Mouse (Mus musculus): ENCODE results near the gene 1700024P04Rik. TPM values are rescaled to one million over a fixed set of nuclear protein-coding genes. Genes with fewer than 3 reads are reported as not detected.
"Not testable (repeated sequence)": the region's sequence is repeated elsewhere in the genome, so short reads cannot be mapped to it uniquely, and the experiment has no call there.

The 1700024P04Rik gene
- polyA plus RNA-seq, 1 experiment: not detected

DNA sequence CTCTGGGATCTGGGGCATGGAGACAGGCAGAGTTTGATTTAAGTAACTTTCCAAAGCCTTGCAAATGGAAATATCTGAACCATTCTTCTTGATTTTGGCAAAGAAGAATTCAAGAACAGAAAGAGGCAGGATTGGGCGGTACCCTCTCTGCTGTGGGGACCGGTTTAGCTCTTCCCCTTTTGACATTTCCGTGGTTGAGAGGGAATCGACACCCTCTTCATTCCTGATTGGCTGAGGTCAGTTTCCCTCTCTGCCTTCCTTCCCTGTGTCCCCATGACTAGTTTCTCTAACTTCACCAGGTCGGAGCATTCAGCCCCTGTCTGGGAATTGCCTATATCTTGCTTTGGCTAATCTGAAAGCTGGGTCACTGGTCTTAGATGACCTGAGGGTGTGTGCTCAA, 12.7 kb upstream of the 1700024P04Rik start:
- Histone ChIP-seq H3K27me3 (replicated peaks; ENCODE audit: control insufficient read depth, insufficient read depth, low read length) (no peaks in the 10 kb centered on the region), H3K27ac (ENCODE audit: insufficient read depth, low read depth, low read length) (no peak overlapping the region), H3K4me1 (ENCODE audit: control insufficient read depth, insufficient read depth, low read length) (peaks cover 5% of the 10 kb centered on the region; the same call in 1 of the 2 replicates), H3K4me3 (ENCODE audit: insufficient read depth, low read depth, low read length) (no peak overlapping the region), H3K36me3 (ENCODE audit: control insufficient read depth, insufficient read depth, low read length) (no peaks in the 10 kb centered on the region)
- WGBS: 57% methylated on average over 5 of the region's 5 CpGs
- DNase-seq: no peak
- TF ChIP-seq POLR2A (IDR thresholded peaks at IDR 0.05; ENCODE audit: low read depth, low read length) (no peak), CTCF (conservative IDR thresholded peaks at IDR 0.05; ENCODE audit: insufficient read depth, insufficient read length, low read depth, low read length) (no peak)

- TF ChIP-seq CTCF (conservative IDR thresholded peaks at IDR 0.05; ENCODE audit: insufficient read depth, insufficient read length, low read depth, low read length) (no peak), POLR2A (IDR thresholded peaks at IDR 0.05; ENCODE audit: low read depth, low read length) (no peak)
- Histone ChIP-seq H3K4me1 (ENCODE audit: control insufficient read depth, insufficient read depth, low read length) (no peaks in the 10 kb centered on the region), H3K27me3 (replicated peaks; ENCODE audit: control insufficient read depth, insufficient read depth, low read length) (no peaks in the 10 kb centered on the region), H3K36me3 (ENCODE audit: control insufficient read depth, insufficient read depth, low read length) (no peaks in the 10 kb centered on the region), H3K4me3 (ENCODE audit: insufficient read depth, low read depth, low read length) (no peak overlapping the region), H3K27ac (ENCODE audit: insufficient read depth, low read depth, low read length) (no peak overlapping the region)
- WGBS: 88% methylated on average over 4 of the region's 4 CpGs
- DNase-seq: no peak
Measured at GRCm38 (mm10) chr13:98977070-98977785, 7.1 kb downstream of the 1700024P04Rik start.

- H3K4me3 ChIP-seq (ENCODE audit: insufficient read depth, low read depth, low read length); H3K4me1 ChIP-seq (ENCODE audit: control insufficient read depth, insufficient read depth, low read length); H3K27me3 ChIP-seq (replicated peaks; ENCODE audit: control insufficient read depth, insufficient read depth, low read length); H3K27ac ChIP-seq (ENCODE audit: insufficient read depth, low read depth, low read length); H3K36me3 ChIP-seq (ENCODE audit: control insufficient read depth, insufficient read depth, low read length): not testable (repeated sequence)
- peak; percentile 23 for DNase-seq
- 65% methylated on average over 3 of the region's 3 CpGs for WGBS
Measured at GRCm38 (mm10) chr13:98976022-98976421, 8.3 kb downstream of the 1700024P04Rik start.

DNA sequence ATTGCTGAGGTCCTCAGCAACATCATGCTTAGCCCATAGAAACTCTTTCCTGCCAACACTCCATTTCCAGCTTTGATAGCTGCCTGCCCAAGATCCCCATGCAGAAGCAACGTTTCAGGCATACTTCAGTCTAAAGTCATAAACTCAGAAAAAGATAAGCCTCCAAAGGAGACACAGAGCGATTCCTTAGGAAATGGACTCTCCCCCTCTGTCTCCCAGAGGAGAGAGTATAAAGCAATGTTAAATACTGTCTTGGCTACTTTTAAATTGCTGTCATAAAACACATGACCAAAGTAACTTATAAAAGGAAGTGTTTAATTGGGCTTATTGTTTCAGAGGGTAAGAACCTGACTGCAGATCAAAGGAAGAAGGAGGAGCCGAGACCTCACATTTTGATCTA, 12.3 kb downstream of the 1700024P04Rik start:
- DNase-seq: no peak
- Histone ChIP-seq H3K36me3 (ENCODE audit: control insufficient read depth, insufficient read depth, low read length) (no peaks in the 10 kb centered on the region), H3K27ac (ENCODE audit: insufficient read depth, low read depth, low read length) (no peak overlapping the region), H3K4me3 (ENCODE audit: insufficient read depth, low read depth, low read length) (no peak overlapping the region), H3K27me3 (replicated peaks; ENCODE audit: control insufficient read depth, insufficient read depth, low read length) (no peaks in the 10 kb centered on the region), H3K4me1 (ENCODE audit: control insufficient read depth, insufficient read depth, low read length) (no peaks in the 10 kb centered on the region; the same call in 1 of the 2 replicates)
- no peak for TF ChIP-seq CTCF (conservative IDR thresholded peaks at IDR 0.05; ENCODE audit: insufficient read depth, insufficient read length, low read depth, low read length)
- 71% methylated on average over 3 of the region's 3 CpGs for WGBS

DNA sequence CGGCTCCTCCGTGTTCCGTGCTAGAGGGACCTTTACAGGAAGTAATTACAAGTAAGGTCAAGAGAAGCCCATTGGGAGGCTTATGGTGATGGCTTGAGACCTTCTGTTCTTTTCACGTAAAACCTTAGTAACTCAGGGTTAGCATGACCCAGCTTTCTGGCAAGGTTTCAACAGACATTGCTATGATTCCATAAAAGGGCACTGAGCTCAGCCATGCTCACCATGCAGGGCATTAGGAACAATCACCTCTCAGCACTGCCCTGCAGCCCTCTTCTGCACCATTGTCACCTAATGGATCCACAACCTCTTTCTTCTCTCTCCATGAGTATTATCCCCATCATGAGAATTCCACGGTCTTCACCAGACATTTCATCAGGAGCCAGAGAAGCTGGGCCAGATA, 12.7 kb downstream of the 1700024P04Rik start:
- DNase-seq: no peak
- Histone ChIP-seq H3K36me3 (ENCODE audit: control insufficient read depth, insufficient read depth, low read length) (no peaks in the 10 kb centered on the region), H3K27ac (ENCODE audit: insufficient read depth, low read depth, low read length) (no peak overlapping the region), H3K4me3 (ENCODE audit: insufficient read depth, low read depth, low read length) (no peak overlapping the region), H3K4me1 (ENCODE audit: control insufficient read depth, insufficient read depth, low read length) (no peaks in the 10 kb centered on the region; the same call in 1 of the 2 replicates), H3K27me3 (replicated peaks; ENCODE audit: control insufficient read depth, insufficient read depth, low read length) (no peaks in the 10 kb centered on the region)
- TF ChIP-seq POLR2A (IDR thresholded peaks at IDR 0.05; ENCODE audit: low read depth, low read length): no peak
- TF ChIP-seq CTCF (conservative IDR thresholded peaks at IDR 0.05; ENCODE audit: insufficient read depth, insufficient read length, low read depth, low read length): no peak
- WGBS: 62% methylated on average over 5 of the region's 5 CpGs

GRCm38 (mm10) chr13:98968517-98968916, 15.8 kb downstream of the 1700024P04Rik start:
- Histone ChIP-seq H3K4me3 (ENCODE audit: insufficient read depth, low read depth, low read length) (no peak overlapping the region), H3K27ac (ENCODE audit: insufficient read depth, low read depth, low read length) (no peak overlapping the region), H3K36me3 (ENCODE audit: control insufficient read depth, insufficient read depth, low read length) (no peaks in the 10 kb centered on the region), H3K4me1 (ENCODE audit: control insufficient read depth, insufficient read depth, low read length) (peaks cover 3% of the 10 kb centered on the region; the same call in 1 of the 2 replicates), H3K27me3 (replicated peaks; ENCODE audit: control insufficient read depth, insufficient read depth, low read length) (no peaks in the 10 kb centered on the region)
- WGBS: 60% methylated on average over 4 of the region's 4 CpGs
- TF ChIP-seq POLR2A (IDR thresholded peaks at IDR 0.05; ENCODE audit: low read depth, low read length) (no peak), CTCF (conservative IDR thresholded peaks at IDR 0.05; ENCODE audit: insufficient read depth, insufficient read length, low read depth, low read length) (no peak)
- no peak for DNase-seq

- 82% methylated on average over 6 of the region's 6 CpGs for WGBS
- DNase-seq: no peak
- Histone ChIP-seq H3K27me3 (replicated peaks; ENCODE audit: control insufficient read depth, insufficient read depth, low read length) (no peaks in the 10 kb centered on the region), H3K4me3 (ENCODE audit: insufficient read depth, low read depth, low read length) (no peak overlapping the region), H3K36me3 (ENCODE audit: control insufficient read depth, insufficient read depth, low read length) (no peaks in the 10 kb centered on the region), H3K27ac (ENCODE audit: insufficient read depth, low read depth, low read length) (no peak overlapping the region), H3K4me1 (ENCODE audit: control insufficient read depth, insufficient read depth, low read length) (peaks cover 3% of the 10 kb centered on the region; the same call in 1 of the 2 replicates)
- TF ChIP-seq CTCF (conservative IDR thresholded peaks at IDR 0.05; ENCODE audit: insufficient read depth, insufficient read length, low read depth, low read length): no peak
- no peak for TF ChIP-seq POLR2A (IDR thresholded peaks at IDR 0.05; ENCODE audit: low read depth, low read length)
Measured at GRCm38 (mm10) chr13:98967942-98968341, 16.4 kb downstream of the 1700024P04Rik start.

Data from kidney, adult 2 months (tissue).